Mouse (Mus musculus): Measurements from ENCODE around the gene Kctd6.

- TF ChIP-seq CTCF (IDR thresholded peaks at IDR 0.05; ENCODE audit: extremely low read depth, insufficient read depth, insufficient read length, insufficient replicate concordance) (no peak), POLR2A (IDR thresholded peaks at IDR 0.05; ENCODE audit: low read depth, low read length) (no peak)
Observed at GRCm38 (mm10) chr14:8262242-8262641, 48.3 kb downstream of the Kctd6 start.
